Mouse (Mus musculus) heart, embryonic 11.5 days (tissue): ENCODE measurements at regions not wholly inside any gene's neighbourhood (a gene's known extent, or its start where the extent isn't known, plus 50 kb on each side); places are given as distances from the start of the nearest gene placed in this dataset.

ENCODE experiments used
- ATAC-seq: fragments of 200-750 bp; cut with Nextera tagmentation; replicated peaks from 2 replicates; pipeline ENCODE4 v1.8.0; 2017; ENCODE audit warnings: moderate library complexity; ENCODE audit not compliant: insufficient number of reproducible peaks, low FRiP score, low TSS enrichment
- H3K27ac ChIP-seq: fragments of 300-500 bp; sonication (generic); 2 replicates; pipeline ENCODE4 v1.5.1; 2014; ENCODE audit warnings: mild to moderate bottlenecking, low read depth, low read length
- H3K27me3 ChIP-seq: fragments of 300-500 bp; sonication (generic); 2 replicates; pipeline ENCODE4 v1.6.1; 2014; ENCODE audit warnings: mild to moderate bottlenecking, low read length, mixed read lengths; ENCODE audit not compliant: control insufficient read depth, insufficient read depth
- H3K36me3 ChIP-seq: fragments of 300-500 bp; sonication (generic); 2 replicates; pipeline ENCODE4 v1.6.1; 2014; ENCODE audit warnings: mild to moderate bottlenecking, low read length, moderate library complexity, mixed read lengths; ENCODE audit not compliant: control insufficient read depth, insufficient read depth
- H3K4me1 ChIP-seq: fragments of 300-500 bp; sonication (generic); 2 replicates; pipeline ENCODE4 v1.6.1; 2014; ENCODE audit warnings: low read length; ENCODE audit not compliant: control insufficient read depth, insufficient read depth
- H3K4me2 ChIP-seq: fragments of 300-500 bp; sonication (generic); 2 replicates; pipeline ENCODE4 v1.6.1; 2014; ENCODE audit warnings: mild to moderate bottlenecking, moderate library complexity
- H3K4me3 ChIP-seq: fragments of 300-500 bp; sonication (generic); 2 replicates; pipeline ENCODE4 v1.5.1; 2014; ENCODE audit warnings: low read depth, low read length
- H3K9ac ChIP-seq: fragments of 300-500 bp; sonication (generic); 2 replicates; pipeline ENCODE4 v1.6.1; 2014; ENCODE audit warnings: mild to moderate bottlenecking, low read depth, low read length, moderate library complexity
- H3K9me3 ChIP-seq: fragments of 300-500 bp; sonication (generic); replicated peaks from 2 replicates; pipeline ENCODE4 v1.6.1; 2016; ENCODE audit warnings: low read length; ENCODE audit not compliant: control insufficient read depth
- WGBS: fragments of 180-500 bp; shearing (Covaris S2); extraction: QIAGEN DNeasy Blood & Tissue Kit; methylation state at CpG from one replicate; pipeline ENCODE4 v1.1.7; 2014; ENCODE audit not compliant: insufficient replicate concordance; 5-methylcytosine and 5-hydroxymethylcytosine counted together

- H3K9me3 ChIP-seq = no peaks in the 10 kb centered on the region
- H3K4me3 ChIP-seq = no peak overlapping the region
- H3K27ac ChIP-seq = no peak overlapping the region
- no peak for ATAC-seq
- no peaks in the 10 kb centered on the region for H3K27me3 ChIP-seq
- H3K4me1 ChIP-seq = no peaks in the 10 kb centered on the region
- H3K4me2 ChIP-seq = no peak overlapping the region
- H3K9ac ChIP-seq = no peak overlapping the region
- no peaks in the 10 kb centered on the region for H3K36me3 ChIP-seq
Observed at GRCm38 (mm10) chr2:108584799-108585198, 695.7 kb upstream of the Kif18a start.

GRCm38 (mm10) chr2:108593555-108593954 lies 687.0 kb upstream of the Kif18a start:
- Histone ChIP-seq H3K27ac (no peak overlapping the region), H3K4me1 (no peaks in the 10 kb centered on the region), H3K4me3 (no peak overlapping the region), H3K4me2 (no peak overlapping the region), H3K9me3 (no peaks in the 10 kb centered on the region), H3K9ac (no peak overlapping the region), H3K27me3 (no peaks in the 10 kb centered on the region), H3K36me3 (no peaks in the 10 kb centered on the region)
- no peak for ATAC-seq
- 82% methylated on average over 3 of the region's 3 CpGs for WGBS

- no peak overlapping the region for H3K4me2 ChIP-seq
- no peaks in the 10 kb centered on the region for H3K36me3 ChIP-seq
- no peaks in the 10 kb centered on the region for H3K27me3 ChIP-seq
- WGBS = 62% methylated on average over 1 of the region's 1 CpGs
- no peaks in the 10 kb centered on the region for H3K4me1 ChIP-seq
- no peak overlapping the region for H3K27ac ChIP-seq
- H3K4me3 ChIP-seq = no peak overlapping the region
- H3K9me3 ChIP-seq = no peaks in the 10 kb centered on the region
- H3K9ac ChIP-seq = no peak overlapping the region
- ATAC-seq = no peak
Observed at GRCm38 (mm10) chr2:108600346-108600745, 680.2 kb upstream of the Kif18a start.

GRCm38 (mm10) chr2:108619580-108619979 lies 661.0 kb upstream of the Kif18a start:
- no peak for ATAC-seq
- Histone ChIP-seq H3K4me1 (no peaks in the 10 kb centered on the region), H3K27me3 (no peaks in the 10 kb centered on the region), H3K4me3 (no peak overlapping the region), H3K9me3 (no peaks in the 10 kb centered on the region), H3K9ac (no peak overlapping the region), H3K36me3 (no peaks in the 10 kb centered on the region), H3K27ac (no peak overlapping the region), H3K4me2 (no peak overlapping the region)

- no peak overlapping the region for H3K4me3 ChIP-seq
- peak; percentile 82 for ATAC-seq
- H3K4me2 ChIP-seq = no peak overlapping the region
- no peaks in the 10 kb centered on the region for H3K4me1 ChIP-seq
- no peak overlapping the region for H3K27ac ChIP-seq
- no peaks in the 10 kb centered on the region for H3K27me3 ChIP-seq
- no peaks in the 10 kb centered on the region for H3K36me3 ChIP-seq
- no peak overlapping the region for H3K9ac ChIP-seq
- no peaks in the 10 kb centered on the region for H3K9me3 ChIP-seq
- WGBS = 43% methylated on average over 4 of the region's 4 CpGs
Observed at GRCm38 (mm10) chr2:108622367-108623162, 658.0 kb upstream of the Kif18a start.

GRCm38 (mm10) chr2:108635644-108636043 lies 644.9 kb upstream of the Kif18a start:
- 81% methylated on average over 4 of the region's 4 CpGs for WGBS
- Histone ChIP-seq H3K36me3 (no peaks in the 10 kb centered on the region), H3K4me2 (no peak overlapping the region)

GRCm38 (mm10) chr2:108660697-108661388 lies 619.7 kb upstream of the Kif18a start:
- no peak for ATAC-seq
- Histone ChIP-seq H3K27me3 (no peaks in the 10 kb centered on the region), H3K4me3 (no peak overlapping the region), H3K9me3 (no peaks in the 10 kb centered on the region), H3K4me2 (no peak overlapping the region), H3K27ac (peak overlapping the region; percentile 1; the same call in 1 of the 2 replicates), H3K4me1 (no peaks in the 10 kb centered on the region), H3K36me3 (no peaks in the 10 kb centered on the region), H3K9ac (no peak overlapping the region)
- WGBS = 45% methylated on average over 4 of the region's 4 CpGs

More at GRCm38 (mm10) chr2:108635644-108636043, 644.9 kb upstream of the Kif18a start:
- Histone ChIP-seq H3K4me3 (no peak overlapping the region), H3K4me1 (no peaks in the 10 kb centered on the region), H3K27ac (no peak overlapping the region), H3K9ac (no peak overlapping the region), H3K9me3 (no peaks in the 10 kb centered on the region), H3K27me3 (no peaks in the 10 kb centered on the region)
- no peak for ATAC-seq

- no peaks in the 10 kb centered on the region for H3K27me3 ChIP-seq
- no peak overlapping the region for H3K27ac ChIP-seq
- no peak for ATAC-seq
- 88% methylated on average over 2 of the region's 2 CpGs for WGBS
- no peak overlapping the region for H3K9ac ChIP-seq
- no peaks in the 10 kb centered on the region for H3K4me1 ChIP-seq
- H3K4me3 ChIP-seq = no peak overlapping the region
- H3K36me3 ChIP-seq = no peaks in the 10 kb centered on the region
- H3K4me2 ChIP-seq = no peak overlapping the region
- no peaks in the 10 kb centered on the region for H3K9me3 ChIP-seq
Observed at GRCm38 (mm10) chr2:108677777-108678380, 602.7 kb upstream of the Kif18a start.
